Mouse (Mus musculus) intestine, postnatal 0 days (tissue): ENCODE data around the gene Tyw5. TPM values are rescaled to one million over a fixed set of nuclear protein-coding genes. Genes with fewer than 3 reads are reported as not detected.

Source experiments
- ATAC-seq: fragments of 200-750 bp; cut with Nextera tagmentation; 2 replicates; pipeline ENCODE4 v1.8.0; 2017; ENCODE audit warnings: mild to moderate bottlenecking, moderate TSS enrichment, moderate library complexity
- H3K27ac ChIP-seq: fragments of 300-500 bp; sonication (generic); 2 replicates; pipeline ENCODE4 v1.5.1; 2014; ENCODE audit warnings: mild to moderate bottlenecking, low read depth, low read length, moderate library complexity
- H3K27me3 ChIP-seq: fragments of 300-500 bp; sonication (generic); replicated peaks from 2 replicates; pipeline ENCODE4 v1.6.1; 2014; ENCODE audit warnings: low read length, mixed read lengths; ENCODE audit not compliant: control insufficient read depth, insufficient read depth
- H3K36me3 ChIP-seq: fragments of 300-500 bp; sonication (generic); 2 replicates; pipeline ENCODE4 v1.6.1; 2014; ENCODE audit warnings: mild to moderate bottlenecking, moderate library complexity; ENCODE audit not compliant: control insufficient read depth, insufficient read depth
- H3K4me1 ChIP-seq: fragments of 300-500 bp; sonication (generic); replicated peaks from 2 replicates; pipeline ENCODE4 v1.6.1; 2014; ENCODE audit warnings: antibody characterized with exemption, low read length, mixed read lengths; ENCODE audit not compliant: control insufficient read depth, insufficient read depth
- H3K4me2 ChIP-seq: fragments of 300-500 bp; sonication (generic); replicated peaks from 2 replicates; pipeline ENCODE4 v1.6.1; 2014; ENCODE audit warnings: low read depth, mild to moderate bottlenecking, moderate library complexity
- H3K4me3 ChIP-seq: fragments of 300-500 bp; sonication (generic); 2 replicates; pipeline ENCODE4 v1.5.1; 2014; ENCODE audit warnings: low read depth, low read length
- H3K9ac ChIP-seq: fragments of 300-500 bp; sonication (generic); 2 replicates; pipeline ENCODE4 v1.6.1; 2014; ENCODE audit warnings: mild to moderate bottlenecking, low read depth, low read length
- H3K9me3 ChIP-seq: fragments of 300-500 bp; sonication (generic); 2 replicates; pipeline ENCODE4 v1.6.1; 2016; ENCODE audit warnings: mixed run types; ENCODE audit not compliant: control insufficient read depth
- CTCF ChIP-seq: sonication (generic); IDR thresholded peaks from 2 replicates; pipeline ENCODE4 v1.5.1; 2016; ENCODE audit warnings: low read depth, mild to moderate bottlenecking, control low read depth, antibody characterized with exemption, moderate library complexity
- WGBS: fragments of 180-500 bp; shearing (Covaris S2); extraction: QIAGEN DNeasy Blood & Tissue Kit; methylation state at CpG from one replicate; pipeline ENCODE4 v1.1.7; 2014; 5-methylcytosine and 5-hydroxymethylcytosine counted together
- polyA plus RNA-seq: library from polyadenylated mRNA; unstranded; fragments of >200 nt; fragmentation: Nextera tagmentation; extraction: Ambion mirVana; gene quantifications from 2 replicates; pipeline ENCODE4 v1.2.1, GENCODE M21; 2015

The Tyw5 gene
- polyA plus RNA-seq, 1 experiment from 2014 or later = 15.4 TPM

- ATAC-seq = no peak
- Histone ChIP-seq H3K4me2 (peak overlapping the region; percentile 99), H3K27me3 (no peaks in the 10 kb centered on the region), H3K9me3 (no peaks in the 10 kb centered on the region), H3K27ac (no peak overlapping the region), H3K4me1 (peaks cover 3% of the 10 kb centered on the region; the same call in 1 of the 2 replicates), H3K36me3 (no peaks in the 10 kb centered on the region), H3K9ac (no peak overlapping the region; the same call in 1 of the 2 replicates), H3K4me3 (peak overlapping the region; percentile 97)
- TF ChIP-seq CTCF = no peak
- WGBS = 62% methylated on average over 6 of the region's 6 CpGs
These were observed 30.1 kb downstream of the Tyw5 start for GRCm38 (mm10) chr1:57376806-57377205.

- H3K27me3 ChIP-seq = no peaks in the 10 kb centered on the region
- H3K36me3 ChIP-seq = no peaks in the 10 kb centered on the region
- TF ChIP-seq CTCF = no peak
- H3K4me1 ChIP-seq = peaks cover 3% of the 10 kb centered on the region; the same call in 1 of the 2 replicates
- ATAC-seq = no peak
- no peak overlapping the region for H3K27ac ChIP-seq
- no peak overlapping the region for H3K4me3 ChIP-seq
- WGBS = 95% methylated on average over 2 of the region's 2 CpGs
- H3K4me2 ChIP-seq = no peak overlapping the region
- no peaks in the 10 kb centered on the region for H3K9me3 ChIP-seq
- H3K9ac ChIP-seq = no peak overlapping the region
These were observed 31.6 kb downstream of the Tyw5 start for GRCm38 (mm10) chr1:57375276-57375675.

GRCm38 (mm10) chr1:57370451-57370850 is 36.5 kb downstream of the Tyw5 start:
- Histone ChIP-seq H3K27me3 (no peaks in the 10 kb centered on the region), H3K9ac (no peak overlapping the region), H3K36me3 (no peaks in the 10 kb centered on the region), H3K4me2 (no peak overlapping the region), H3K4me1 (no peaks in the 10 kb centered on the region), H3K9me3 (no peaks in the 10 kb centered on the region), H3K4me3 (no peak overlapping the region), H3K27ac (no peak overlapping the region)
- WGBS = 76% methylated on average over 4 of the region's 4 CpGs
- TF ChIP-seq CTCF = no peak
- ATAC-seq = no peak

- H3K4me1 ChIP-seq = no peaks in the 10 kb centered on the region
- no peak overlapping the region for H3K4me2 ChIP-seq
- no peaks in the 10 kb centered on the region for H3K27me3 ChIP-seq
- H3K36me3 ChIP-seq = no peaks in the 10 kb centered on the region
- 84% methylated on average over 4 of the region's 4 CpGs for WGBS
- ATAC-seq = no peak
- no peak for TF ChIP-seq CTCF
- H3K9ac ChIP-seq = no peak overlapping the region
- H3K9me3 ChIP-seq = no peaks in the 10 kb centered on the region
- H3K4me3 ChIP-seq = no peak overlapping the region
- no peak overlapping the region for H3K27ac ChIP-seq
These were observed 37.8 kb downstream of the Tyw5 start for GRCm38 (mm10) chr1:57369111-57369510.

GRCm38 (mm10) chr1:57367446-57367845 is 39.5 kb downstream of the Tyw5 start:
- Histone ChIP-seq H3K4me3 (no peak overlapping the region), H3K27ac (no peak overlapping the region), H3K27me3 (no peaks in the 10 kb centered on the region), H3K36me3 (no peaks in the 10 kb centered on the region), H3K9me3 (no peaks in the 10 kb centered on the region), H3K4me1 (no peaks in the 10 kb centered on the region), H3K9ac (no peak overlapping the region), H3K4me2 (no peak overlapping the region)
- no peak for ATAC-seq
- 85% methylated on average over 3 of the region's 3 CpGs for WGBS
- no peak for TF ChIP-seq CTCF

GRCm38 (mm10) chr1:57358546-57358945 is 48.4 kb downstream of the Tyw5 start:
- no peak for TF ChIP-seq CTCF
- ATAC-seq = no peak
- Histone ChIP-seq H3K27ac (no peak overlapping the region), H3K4me2 (no peak overlapping the region), H3K4me1 (no peaks in the 10 kb centered on the region), H3K4me3 (no peak overlapping the region), H3K36me3 (no peaks in the 10 kb centered on the region), H3K27me3 (no peaks in the 10 kb centered on the region), H3K9ac (no peak overlapping the region), H3K9me3 (no peaks in the 10 kb centered on the region)
- 91% methylated on average over 5 of the region's 5 CpGs for WGBS

GRCm38 (mm10) chr1:57351941-57352340 is 55.0 kb downstream of the Tyw5 start:
- no peaks in the 10 kb centered on the region for H3K9me3 ChIP-seq
- WGBS = 76% methylated on average over 1 of the region's 1 CpGs
- no peak overlapping the region for H3K4me3 ChIP-seq
- H3K9ac ChIP-seq = no peak overlapping the region
- H3K4me2 ChIP-seq = no peak overlapping the region
- no peak for TF ChIP-seq CTCF
- H3K4me1 ChIP-seq = no peaks in the 10 kb centered on the region
- no peaks in the 10 kb centered on the region for H3K27me3 ChIP-seq
- H3K36me3 ChIP-seq = no peaks in the 10 kb centered on the region
- no peak overlapping the region for H3K27ac ChIP-seq
- no peak for ATAC-seq
